17 mouse cellular contexts compared by ENCODE assay signal in the genomic region with DNA sequence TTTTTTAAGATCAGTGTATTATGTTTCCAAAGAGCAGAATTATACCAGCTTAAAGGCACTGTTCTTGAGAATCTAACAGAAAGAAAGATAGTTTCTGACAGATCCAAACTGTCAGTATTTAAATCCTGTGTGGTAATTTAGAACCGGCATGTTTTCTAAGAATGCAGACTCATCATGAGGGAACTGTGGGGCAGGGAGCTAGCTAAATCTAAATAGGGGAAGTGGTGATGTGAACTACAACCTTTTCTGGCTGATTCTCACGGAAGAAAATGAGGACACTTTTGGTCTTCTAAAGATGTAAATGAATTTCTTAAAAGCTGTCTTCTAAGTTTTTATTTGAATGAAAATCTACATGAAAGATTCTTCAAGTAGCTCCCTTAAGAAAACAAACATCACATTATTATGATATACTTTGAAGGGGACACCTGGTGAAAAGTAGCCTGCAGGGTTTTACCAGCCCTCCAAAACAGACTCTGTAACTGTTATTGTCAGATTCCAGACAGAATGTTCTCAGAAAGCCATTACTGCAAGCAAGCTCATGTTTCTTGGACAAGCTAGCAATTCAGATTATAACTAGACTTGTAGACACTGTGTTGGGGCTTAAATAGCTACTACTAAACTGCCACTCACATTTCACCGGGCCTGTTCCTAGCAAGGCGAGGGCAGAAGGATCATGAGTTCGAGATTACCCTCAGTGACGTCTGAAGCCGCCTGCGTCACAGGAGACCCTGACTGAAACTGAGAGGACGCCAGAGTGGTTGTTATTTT. TPM values are rescaled to one million over a fixed set of nuclear protein-coding genes. Genes with fewer than 3 reads are reported as not detected.
DNase-seq lines count a peak whose midpoint lies in the region; ATAC-seq and TF ChIP-seq lines count a peak whose summit lies in the region.
"Had no signal": no experiment of that assay in that cellular context is flagged by ENCODE, and none has a peak within 500 bp of the region (broad histone marks: within the 10 kb centered on the region; RNA-seq: fewer than 3 reads in every experiment).

No protein-coding gene starts in this region.

- H3K4me2 ChIP-seq in CH12.LX (ENCODE audit: insufficient read depth, low read depth, poor library complexity, severe bottlenecking), result peak overlapping the region; percentile 99
- H3K4me2 ChIP-seq: forebrain, embryonic 15.5 days; heart, embryonic 12.5 days had no signal

- H3K9me3 ChIP-seq in CH12.LX (replicated peaks; ENCODE audit: low read length), result no peaks in the 10 kb centered on the region
- H3K9me3 ChIP-seq: forebrain, embryonic 15.5 days; heart, embryonic 12.5 days; limb, embryonic 10.5 days had no signal

- in situ Hi-C loops in CH12.LX (cut with MboI; ENCODE audit: low pct_ligation_motif_present, low pct_unique_long_range_greater_than_20kb, low sequenced_read_pairs), result no loop called here

- peaks cover 3 to 58% of the 10 kb centered on the region in 2 experiments; a peak in 3 of 4 replicates for H3K4me1 ChIP-seq in CH12.LX (ENCODE audit: control insufficient read depth in 1 of 2, insufficient read depth in 2 of 2)

- no peak overlapping the region for H3K4me3 ChIP-seq in gastrocnemius, adult 2 months
- H3K4me3 ChIP-seq in CH12.LX (replicated peaks in 1 of 3; ENCODE audit: low read depth in 2 of 3, low read length in 2 of 3, poor library complexity in 1 of 3) (peak overlapping the region; percentile 31 to 62 (median 57)), macrophage (ENCODE audit: inconsistent target) (no peak overlapping the region)
- H3K4me3 ChIP-seq: forebrain, embryonic 15.5 days; heart, embryonic 12.5 days had no signal

- H3K27ac ChIP-seq in gastrocnemius, adult 2 months, result peak overlapping the region; percentile 99
- H3K27ac ChIP-seq in CH12.LX (ENCODE audit: insufficient read depth, low read depth), result peak overlapping the region; percentile 89
- peak overlapping the region; percentile 47 for H3K27ac ChIP-seq in macrophage
- H3K27ac ChIP-seq: forebrain, embryonic 15.5 days; limb, embryonic 10.5 days had no signal

- H3K9ac ChIP-seq in CH12.LX (ENCODE audit: insufficient read depth, low read depth), result peak overlapping the region; percentile 72
- H3K9ac ChIP-seq: forebrain, embryonic 15.5 days; heart, embryonic 12.5 days had no signal

- no peak for DNase-seq in gastrocnemius, adult 2 months
- DNase-seq in gastrocnemius, adult 8-10 months (ENCODE audit: low spot score in 2 of 2), result no peak
- peak; percentile 89 for DNase-seq in CH12.LX (ENCODE audit: extremely low read depth)
- no peak for DNase-seq in cerebellum, adult 8-10 months
- no peak for DNase-seq in spleen, adult 12 weeks (ENCODE audit: low spot score)
- DNase-seq in lung, postnatal 10 days, result no peak
- DNase-seq: cerebellum, adult 9-10 months; gastrocnemius, postnatal 14 days; kidney, postnatal 25 days; right cerebral cortex, adult 18-20 months had no signal

- dilution Hi-C loops in CH12.LX (cut with MboI; ENCODE audit: extremely low pct_ligation_motif_present, extremely low pct_unique_long_range_greater_than_20kb, low sequenced_read_pairs), result no loop called here

- H3K79me2 ChIP-seq in CH12.LX (replicated peaks; ENCODE audit: control insufficient read depth, extremely low read depth, insufficient read depth, poor library complexity, severe bottlenecking), result peaks cover 63% of the 10 kb centered on the region
- H3K79me2 ChIP-seq in macrophage (ENCODE audit: inconsistent target), result peaks cover 88% of the 10 kb centered on the region

- H3K27me3 ChIP-seq in CH12.LX (replicated peaks), result no peaks in the 10 kb centered on the region
- H3K27me3 ChIP-seq: forebrain, embryonic 15.5 days; heart, embryonic 12.5 days had no signal

- peaks cover 8 to 26% of the 10 kb centered on the region in 2 experiments for H3K36me3 ChIP-seq in CH12.LX (replicated peaks in 1 of 2; ENCODE audit: control insufficient read depth in 1 of 2, insufficient read depth in 1 of 2, low read length in 1 of 2)
- peaks cover 6% of the 10 kb centered on the region; the same call in 1 of the 2 replicates for H3K36me3 ChIP-seq in macrophage (ENCODE audit: inconsistent target)
- H3K36me3 ChIP-seq: forebrain, embryonic 15.5 days had no signal

- TF ChIP-seq EP300 in CH12.LX (IDR thresholded peaks at IDR 0.05; ENCODE audit: low read length), result peak; percentile 61

- TF ChIP-seq POLR2A in CH12.LX (IDR thresholded peaks at IDR 0.05; ENCODE audit: low read depth, low read length), result peak; percentile 37; the same call in 1 of the 2 replicates

- peak; percentile 47; the same call in 1 of the 2 replicates for ATAC-seq in erythroblast, adult 5-6 weeks (replicated peaks; ENCODE audit: low FRiP score, poor library complexity, severe bottlenecking)
- ATAC-seq: forebrain, embryonic 15.5 days; intestine, postnatal 0 days; midbrain, embryonic 16.5 days had no signal

- no peak for TF ChIP-seq CTCF in gastrocnemius, adult 2 months (IDR thresholded peaks at IDR 0.05)
- no peak for TF ChIP-seq CTCF in CH12.LX (conservative IDR thresholded peaks at IDR 0.05 in 1 of 2, IDR thresholded peaks at IDR 0.05 in 1 of 2; ENCODE audit: low read depth in 2 of 2, low read length in 2 of 2)

- intact Hi-C loops in gastrocnemius, adult 2 months (cut with DNase I), result loop anchor here (5.0 to 10.0 kb wide), 2 partner anchors 87 to 274 kb away; a partner anchor contains a TSS

- 54% methylated on average over 9 of the region's 9 CpGs for WGBS in macrophage (ENCODE audit: missing documents)

- no peak for TF ChIP-seq RAD21 in CH12.LX (IDR thresholded peaks at IDR 0.05; ENCODE audit: low read depth, low read length)

TF ChIP-seq in CH12.LX, 34 proteins besides CTCF, POLR2A, EP300 and RAD21 (continues in another document):
- peak; percentile 61 for TF ChIP-seq IRF4 (IDR thresholded peaks at IDR 0.05; ENCODE audit: low read depth, low read length)
- TF ChIP-seq ZMIZ1 (IDR thresholded peaks at IDR 0.05; ENCODE audit: low read depth, low read length), result no peak
- no peak for TF ChIP-seq SMC3 (IDR thresholded peaks at IDR 0.05; ENCODE audit: low read depth, low read length)
- TF ChIP-seq MEF2A (IDR thresholded peaks at IDR 0.05; ENCODE audit: borderline replicate concordance, low read depth, low read length), result peak; percentile 37; the same call in 1 of the 2 replicates
- 0 out of 2 replicates have a peak, but pooled peaks have one; percentile 54 for TF ChIP-seq MYC (IDR thresholded peaks at IDR 0.05; ENCODE audit: low read depth, low read length)
- no peak for TF ChIP-seq NELFE (IDR thresholded peaks at IDR 0.05; ENCODE audit: low read depth, low read length)
- TF ChIP-seq ZKSCAN1 (IDR thresholded peaks at IDR 0.05; ENCODE audit: borderline replicate concordance, low read depth, low read length), result no peak
- TF ChIP-seq KAT2A (IDR thresholded peaks at IDR 0.05; ENCODE audit: insufficient replicate concordance, low read length), result no peak
- TF ChIP-seq PAX5 (IDR thresholded peaks at IDR 0.05; ENCODE audit: low read length), result no peak
- TF ChIP-seq CHD1 (IDR thresholded peaks at IDR 0.05; ENCODE audit: low read depth, low read length), result peak; percentile 96
- TF ChIP-seq CHD2 (IDR thresholded peaks at IDR 0.05; ENCODE audit: low read length), result peak; percentile 5; the same call in 1 of the 2 replicates
- TF ChIP-seq GABPA (IDR thresholded peaks at IDR 0.05; ENCODE audit: insufficient replicate concordance, low read depth, low read length), result no peak
- no peak for TF ChIP-seq E2F4 (IDR thresholded peaks at IDR 0.05; ENCODE audit: insufficient replicate concordance, low read depth, low read length)
- TF ChIP-seq BHLHE40 (IDR thresholded peaks at IDR 0.05; ENCODE audit: low read depth, low read length), result no peak
- no peak for TF ChIP-seq MAX (IDR thresholded peaks at IDR 0.05; ENCODE audit: low read length)
- no peak for TF ChIP-seq NRF1 (IDR thresholded peaks at IDR 0.05; ENCODE audit: low read depth, low read length)
- peak; percentile 57 for TF ChIP-seq ETS1 (conservative IDR thresholded peaks at IDR 0.05; ENCODE audit: low read depth, low read length)
- TF ChIP-seq USF1 (IDR thresholded peaks at IDR 0.05; ENCODE audit: low read depth, low read length), result no peak
- TF ChIP-seq UBTF (IDR thresholded peaks at IDR 0.05; ENCODE audit: low read depth, low read length), result no peak
- TF ChIP-seq ZC3H11A (IDR thresholded peaks at IDR 0.05; ENCODE audit: low read depth, low read length), result no peak
- TF ChIP-seq MAFK (IDR thresholded peaks at IDR 0.05; ENCODE audit: insufficient replicate concordance, low read length), result peak; percentile 90
- no peak; the same call in 1 of the 2 replicates for TF ChIP-seq MAZ (IDR thresholded peaks at IDR 0.05; ENCODE audit: low read depth, low read length)
- 0 out of 2 replicates have a peak, but pooled peaks have one; percentile 27 for TF ChIP-seq POLR2AphosphoS2 (IDR thresholded peaks at IDR 0.05; ENCODE audit: low read depth, low read length)

RNA-seq across cellular contexts. Expression of a gene that starts 3.0 kb away (rescaled TPM):
- 10 to 100 TPM; 30.2 to 36.9 TPM for total RNA-seq in gastrocnemius, adult 2 months (2021)
- 10 to 100 TPM; 29.1 to 33.4 (median 31.5) TPM for total RNA-seq in gastrocnemius, adult 8-10 months (2022)
- total RNA-seq in CH12.LX (2012; rRNA removed), result 36.4 and 39.4 TPM in 2 replicates
- total RNA-seq in CH12.LX (2014; rRNA removed), result 62.0 and 70.8 TPM in 2 replicates
- polyA plus RNA-seq in CH12.LX (2012; ENCODE audit: insufficient read length, low read depth), result 58.2 and 65.5 TPM in 2 replicates
- total RNA-seq in erythroblast, adult 5-6 weeks (2015; ENCODE audit: low replicate concordance), result 20.1 and 21.1 TPM in 2 replicates
- total RNA-seq in erythroblast, adult 5-6 weeks (2017; ENCODE audit: low replicate concordance), result 9.6 and 13.4 TPM in 2 replicates
- 100 to 1,000 TPM in 6 of 26 experiments, 10 to 100 TPM in 20; 26.2 to 130 (median 74.0) TPM for total RNA-seq in macrophage (2018; cell fraction: chromatin; rRNA removed)
- 10 to 100 TPM; 18.0 to 33.1 (median 24.8) TPM for total RNA-seq in macrophage (2018; cell fraction: cytosol; rRNA removed)
- total RNA-seq in macrophage (2018; cell fraction: nucleus; rRNA removed), result 100 to 1,000 TPM in 6 of 26 experiments, 10 to 100 TPM in 20; 43.1 to 132 (median 69.0) TPM
- polyA plus RNA-seq in macrophage (2018), result 28.4 to 33.3 TPM (median 31.0 TPM) in 3 replicates

RNA-seq across cellular contexts. Expression of a gene that starts 17.2 kb away (rescaled TPM):
- 100 to 1,000 TPM; 327 TPM for total RNA-seq in gastrocnemius, adult 2 months (2021)
- total RNA-seq in gastrocnemius, adult 8-10 months (2022), result 100 to 1,000 TPM; 303 to 346 (median 323) TPM
- total RNA-seq in CH12.LX (2012; rRNA removed), result 590 and 839 TPM in 2 replicates
- total RNA-seq in CH12.LX (2014; rRNA removed), result 1,791 and 1,803 TPM in 2 replicates
- polyA plus RNA-seq in CH12.LX (2012; ENCODE audit: insufficient read length, low read depth), result 1,178 and 1,222 TPM in 2 replicates
- total RNA-seq in erythroblast, adult 5-6 weeks (2015; ENCODE audit: low replicate concordance), result 298 and 352 TPM in 2 replicates
- 160 and 276 TPM in 2 replicates for total RNA-seq in erythroblast, adult 5-6 weeks (2017; ENCODE audit: low replicate concordance)
- total RNA-seq in macrophage (2018; cell fraction: chromatin; rRNA removed), result 100 to 1,000 TPM; 284 to 637 (median 437) TPM
- total RNA-seq in macrophage (2018; cell fraction: cytosol; rRNA removed), result 100 to 1,000 TPM; 384 to 573 (median 438) TPM
- 100 to 1,000 TPM; 313 to 540 (median 402) TPM for total RNA-seq in macrophage (2018; cell fraction: nucleus; rRNA removed)
- 349 to 995 TPM (median 450 TPM) in 3 replicates for polyA plus RNA-seq in macrophage (2018)

Comparison
In these comparisons a context has a peak if more than half of its experiments do, and no peak if none do; other contexts are left out.
1. H3K27ac ChIP-seq: peak in every context shown above with its lines; median percentile 99 in gastrocnemius, adult 2 months; 89 in CH12.LX; 47 in macrophage.
2. H3K4me3 ChIP-seq: peak in CH12.LX (3 of 3); none in gastrocnemius, adult 2 months (single experiment) and macrophage (single experiment).